Mouse (Mus musculus) spleen, adult 2 months (tissue): ENCODE measurements around the gene Catsperd.

ENCODE experiments used
- CTCF ChIP-seq: fragments of 200-500 bp; IDR thresholded peaks from 2 replicates; pipeline ENCODE4 v1.5.1; 2011; ENCODE audit warnings: mild to moderate bottlenecking, inconsistent platforms; ENCODE audit not compliant: insufficient read depth, insufficient read length, insufficient replicate concordance; ENCODE audit errors: extremely low read depth
- POLR2A ChIP-seq: fragments of 200-500 bp; IDR thresholded peaks from 2 replicates; pipeline ENCODE4 v1.6.1; 2011; ENCODE audit warnings: low read depth, low read length, inconsistent platforms

- TF ChIP-seq POLR2A (no peak), CTCF (no peak)
Observed at GRCm38 (mm10) chr17:56703038-56703437, 75.1 kb downstream of the Catsperd start.
